In the genomic region with DNA sequence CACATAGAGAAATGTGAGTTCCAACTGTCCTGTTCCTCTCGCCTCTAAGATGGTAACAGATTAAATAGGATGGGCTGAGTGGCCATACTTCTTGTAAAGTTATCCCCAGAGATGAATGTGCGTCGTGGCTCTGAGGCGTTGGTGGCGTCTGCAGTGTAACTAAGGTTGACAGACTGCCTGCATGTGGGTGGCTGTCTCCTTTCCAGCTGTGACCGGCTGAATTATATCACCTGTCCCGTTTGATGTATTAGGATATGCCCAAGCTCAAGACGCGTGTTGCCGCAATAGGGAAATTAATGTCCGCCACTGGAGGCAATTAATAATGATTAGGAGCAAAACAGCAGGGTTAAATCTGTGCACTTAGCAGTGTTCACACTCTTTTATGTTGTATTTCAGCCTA, we compare ENCODE assay signal across 21 mouse cellular contexts.
"Had no signal": no experiment of that assay in that cellular context is flagged by ENCODE, and none has a peak within 500 bp of the region (broad histone marks: within the 10 kb centered on the region; RNA-seq: fewer than 3 reads in every experiment).

No protein-coding gene starts in this region.

- H3K36me3 ChIP-seq: limb, embryonic 12.5 days; limb, embryonic 15.5 days; lung, embryonic 15.5 days; midbrain, embryonic 12.5 days; midbrain, embryonic 15.5 days had no signal

- ATAC-seq: liver, postnatal 0 days; midbrain, embryonic 15.5 days had no signal

- H3K4me2 ChIP-seq: limb, embryonic 12.5 days; limb, embryonic 15.5 days; liver, embryonic 11.5 days; lung, embryonic 15.5 days; midbrain, embryonic 12.5 days; midbrain, embryonic 15.5 days had no signal

- DNase-seq: kidney, adult 11 months; kidney, adult 9 months; kidney, postnatal 25 days; layer of hippocampus, postnatal 36 days; liver, postnatal 0 days; right cerebral cortex, adult 18-20 months; right cerebral cortex, postnatal 14 days; right cerebral cortex, postnatal 4 days; thymus, adult 2 months; thymus, postnatal 14 days; thymus, postnatal 4 days had no signal

- H3K4me3 ChIP-seq: left cerebral cortex, adult 2 months; limb, embryonic 12.5 days; limb, embryonic 15.5 days; lung, embryonic 15.5 days; midbrain, embryonic 12.5 days; midbrain, embryonic 15.5 days; myocyte had no signal

- H3K27ac ChIP-seq: left cerebral cortex, adult 2 months; limb, embryonic 12.5 days; limb, embryonic 15.5 days; liver, embryonic 14.5 days; lung, embryonic 15.5 days; midbrain, embryonic 12.5 days; midbrain, embryonic 15.5 days; stomach, postnatal 0 days had no signal

- H3K9me3 ChIP-seq: limb, embryonic 12.5 days; limb, embryonic 15.5 days; lung, embryonic 15.5 days; midbrain, embryonic 12.5 days; midbrain, embryonic 15.5 days had no signal

- H3K9ac ChIP-seq: limb, embryonic 12.5 days; limb, embryonic 15.5 days; liver, embryonic 14.5 days; liver, postnatal 0 days; lung, embryonic 15.5 days; midbrain, embryonic 12.5 days; midbrain, embryonic 15.5 days had no signal
